Mouse (Mus musculus) liver, postnatal 0 days (tissue): ENCODE measurements at regions not wholly inside any gene's neighbourhood (a gene's known extent, or its start where the extent isn't known, plus 50 kb on each side); places are given as distances from the start of the nearest gene placed in this dataset.

ENCODE experiments used
- ATAC-seq: fragments of 200-750 bp; cut with Nextera tagmentation; 2 replicates; pipeline ENCODE4 v1.8.0; 2017; ENCODE audit warnings: mild to moderate bottlenecking, moderate library complexity
- DNase-seq: peaks from one replicate; pipeline ENCODE4 v3.0.0-alpha.2; 2016
- H3K27ac ChIP-seq: fragments of 300-500 bp; sonication (generic); 2 replicates; pipeline ENCODE4 v1.5.1; 2014; ENCODE audit warnings: antibody characterized with exemption, moderate library complexity, mild to moderate bottlenecking, low read depth
- H3K27me3 ChIP-seq: fragments of 300-500 bp; sonication (generic); 2 replicates; pipeline ENCODE4 v1.6.1; 2014; ENCODE audit warnings: low read length, control low read depth, mixed read lengths; ENCODE audit not compliant: insufficient read depth
- H3K36me3 ChIP-seq: fragments of 300-500 bp; sonication (generic); replicated peaks from 2 replicates; pipeline ENCODE4 v1.6.1; 2014; ENCODE audit warnings: mild to moderate bottlenecking, control low read depth, low read length, moderate library complexity, mixed read lengths; ENCODE audit not compliant: insufficient read depth
- H3K4me1 ChIP-seq: fragments of 300-500 bp; sonication (generic); 2 replicates; pipeline ENCODE4 v1.6.1; 2014; ENCODE audit warnings: antibody characterized with exemption, mild to moderate bottlenecking, control low read depth; ENCODE audit not compliant: insufficient read depth
- H3K4me2 ChIP-seq: fragments of 300-500 bp; sonication (generic); 2 replicates; pipeline ENCODE4 v1.6.1; 2014; ENCODE audit warnings: low read depth, mild to moderate bottlenecking, low read length, moderate library complexity, mixed read lengths
- H3K4me3 ChIP-seq: fragments of 300-500 bp; sonication (generic); 2 replicates; pipeline ENCODE4 v1.5.1; 2014; ENCODE audit warnings: low read depth, low read length
- H3K9ac ChIP-seq: fragments of 300-500 bp; sonication (generic); replicated peaks from 2 replicates; pipeline ENCODE4 v1.6.1; 2014; ENCODE audit warnings: mild to moderate bottlenecking, moderate library complexity
- H3K9me3 ChIP-seq: fragments of 300-500 bp; sonication (generic); 2 replicates; pipeline ENCODE4 v1.6.1; 2016; ENCODE audit warnings: mild to moderate bottlenecking, control low read depth, low read length, mixed read lengths
- CTCF ChIP-seq: sonication (generic); IDR thresholded peaks from 2 replicates; pipeline ENCODE4 v1.5.1; 2016; ENCODE audit warnings: antibody characterized with exemption, low read depth
- EP300 ChIP-seq: IDR thresholded peaks from 2 replicates; pipeline ENCODE4 v1.6.1; 2016; ENCODE audit warnings: antibody characterized with exemption, low read depth, mild to moderate bottlenecking
- WGBS: fragments of 180-500 bp; shearing (Covaris S2); extraction: QIAGEN DNeasy Blood & Tissue Kit; methylation state at CpG from one replicate; pipeline ENCODE4 v1.1.7; 2014; ENCODE audit not compliant: insufficient replicate concordance; 5-methylcytosine and 5-hydroxymethylcytosine counted together

GRCm38 (mm10) chr1:38739018-38739417 is 74.3 kb upstream of the Aff3 start:
- H3K4me3 ChIP-seq = no peak overlapping the region

GRCm38 (mm10) chr1:38735768-38736167 is 71.0 kb upstream of the Aff3 start:
- Histone ChIP-seq H3K27me3 (no peaks in the 10 kb centered on the region), H3K4me1 (no peaks in the 10 kb centered on the region), H3K9ac (no peak overlapping the region), H3K4me2 (no peak overlapping the region), H3K9me3 (no peaks in the 10 kb centered on the region), H3K36me3 (no peaks in the 10 kb centered on the region), H3K27ac (no peak overlapping the region), H3K4me3 (no peak overlapping the region)
- TF ChIP-seq EP300 (no peak), CTCF (no peak)
- DNase-seq (no peak), ATAC-seq (no peak)
- WGBS = 72% methylated on average over 8 of the region's 8 CpGs

More at GRCm38 (mm10) chr1:38739018-38739417, 74.3 kb upstream of the Aff3 start:
- Histone ChIP-seq H3K4me2 (no peak overlapping the region), H3K36me3 (no peaks in the 10 kb centered on the region), H3K27ac (no peak overlapping the region), H3K27me3 (no peaks in the 10 kb centered on the region), H3K9me3 (no peaks in the 10 kb centered on the region), H3K4me1 (no peaks in the 10 kb centered on the region), H3K9ac (no peak overlapping the region)
- TF ChIP-seq EP300 = no peak
- no peak for TF ChIP-seq CTCF
- DNase-seq (no peak), ATAC-seq (no peak)

GRCm38 (mm10) chr1:38733201-38733600 is 68.4 kb upstream of the Aff3 start:
- TF ChIP-seq CTCF (no peak), EP300 (no peak)
- DNase-seq (no peak), ATAC-seq (no peak)
- H3K4me1 ChIP-seq = no peaks in the 10 kb centered on the region
- H3K9ac ChIP-seq = no peak overlapping the region
- H3K9me3 ChIP-seq = no peaks in the 10 kb centered on the region
- H3K27ac ChIP-seq = no peak overlapping the region
- no peaks in the 10 kb centered on the region for H3K27me3 ChIP-seq
- no peaks in the 10 kb centered on the region for H3K36me3 ChIP-seq
- H3K4me2 ChIP-seq = no peak overlapping the region
- no peak overlapping the region for H3K4me3 ChIP-seq

GRCm38 (mm10) chr1:38729977-38730782 is 65.4 kb upstream of the Aff3 start:
- Histone ChIP-seq H3K36me3 (no peaks in the 10 kb centered on the region), H3K9ac (no peak overlapping the region), H3K27ac (no peak overlapping the region), H3K27me3 (no peaks in the 10 kb centered on the region), H3K9me3 (no peaks in the 10 kb centered on the region), H3K4me1 (no peaks in the 10 kb centered on the region), H3K4me3 (no peak overlapping the region), H3K4me2 (no peak overlapping the region)
- DNase-seq (no peak), ATAC-seq (no peak)
- WGBS = 77% methylated on average over 10 of the region's 10 CpGs
- no peak for TF ChIP-seq EP300
- TF ChIP-seq CTCF = no peak

GRCm38 (mm10) chr1:38725805-38726204 is 61.0 kb upstream of the Aff3 start:
- Histone ChIP-seq H3K4me1 (no peaks in the 10 kb centered on the region), H3K4me3 (no peak overlapping the region), H3K27ac (no peak overlapping the region), H3K9ac (no peak overlapping the region), H3K9me3 (no peaks in the 10 kb centered on the region), H3K36me3 (no peaks in the 10 kb centered on the region), H3K27me3 (no peaks in the 10 kb centered on the region), H3K4me2 (no peak overlapping the region)
- TF ChIP-seq CTCF (no peak), EP300 (no peak)
- 60% methylated on average over 9 of the region's 9 CpGs for WGBS
- ATAC-seq (no peak), DNase-seq (no peak)

GRCm38 (mm10) chr1:38724631-38725030 is 59.9 kb upstream of the Aff3 start:
- no peak for TF ChIP-seq EP300
- TF ChIP-seq CTCF = no peak
- H3K27ac ChIP-seq = no peak overlapping the region
- no peak for ATAC-seq
- WGBS = 85% methylated on average over 14 of the region's 14 CpGs
- no peak for DNase-seq
- H3K9me3 ChIP-seq = no peaks in the 10 kb centered on the region
- no peaks in the 10 kb centered on the region for H3K27me3 ChIP-seq
- no peak overlapping the region for H3K4me2 ChIP-seq
- H3K9ac ChIP-seq = no peak overlapping the region
- no peak overlapping the region for H3K4me3 ChIP-seq
- no peaks in the 10 kb centered on the region for H3K36me3 ChIP-seq
- H3K4me1 ChIP-seq = no peaks in the 10 kb centered on the region

- no peak overlapping the region for H3K4me3 ChIP-seq
- DNase-seq (no peak), ATAC-seq (no peak)
- no peak overlapping the region for H3K4me2 ChIP-seq
- H3K9ac ChIP-seq = no peak overlapping the region
- no peaks in the 10 kb centered on the region for H3K36me3 ChIP-seq
- H3K4me1 ChIP-seq = no peaks in the 10 kb centered on the region
- H3K9me3 ChIP-seq = no peaks in the 10 kb centered on the region
- H3K27ac ChIP-seq = no peak overlapping the region
- no peak for TF ChIP-seq CTCF
- TF ChIP-seq EP300 = no peak
- 67% methylated on average over 10 of the region's 10 CpGs for WGBS
- no peaks in the 10 kb centered on the region for H3K27me3 ChIP-seq
Observed at GRCm38 (mm10) chr1:38722155-38722554, 57.4 kb upstream of the Aff3 start.
